Mouse (Mus musculus) CH12.LX (cell line): ENCODE measurements around the gene Zfp661. TPM values are rescaled to one million over a fixed set of nuclear protein-coding genes. Genes with fewer than 3 reads are reported as not detected.

ENCODE experiments used
- DNase-seq: peaks from one replicate; pipeline ENCODE4 v3.0.0-alpha.2; 2013; ENCODE audit errors: extremely low read depth
- H3K27ac ChIP-seq: 2 replicates; pipeline ENCODE4 v1.5.1; 2012; ENCODE audit warnings: low read depth, mild to moderate bottlenecking, control low read depth, moderate library complexity; ENCODE audit not compliant: insufficient read depth
- H3K27me3 ChIP-seq: replicated peaks from 2 replicates; pipeline ENCODE3; 2012; ENCODE audit warnings: inconsistent platforms
- H3K36me3 ChIP-seq, 2 experiments: replicated peaks in 1 of 2; 2 replicates each; pipeline versions ENCODE3 to v1.6.1; 2012; ENCODE audit warnings: inconsistent platforms in 1 of 2, low read length in 1 of 2, mild to moderate bottlenecking in 1 of 2, mixed read lengths in 1 of 2, moderate library complexity in 1 of 2; ENCODE audit not compliant: control insufficient read depth in 1 of 2, insufficient read depth in 1 of 2
- H3K4me1 ChIP-seq, 2 experiments: 2 replicates each; pipeline ENCODE4 v1.6.1; 2012; ENCODE audit warnings: inconsistent platforms in 1 of 2, moderate library complexity in 1 of 2; ENCODE audit not compliant: insufficient read depth in 2 of 2, control insufficient read depth in 1 of 2
- H3K4me2 ChIP-seq: 2 replicates; pipeline ENCODE4 v1.6.1; 2012; ENCODE audit warnings: low read depth, mild to moderate bottlenecking, control low read depth; ENCODE audit not compliant: poor library complexity, insufficient read depth, severe bottlenecking
- H3K4me3 ChIP-seq, 3 experiments: fragments of 150-350 bp in 1 of 3; sonication (generic) in 1 of 3; replicated peaks in 1 of 3; 2 replicates each; pipeline versions ENCODE3 to v1.5.1; 2011 to 2012; ENCODE audit warnings: low read depth in 2 of 3, low read length in 2 of 3, mild to moderate bottlenecking in 2 of 3, moderate library complexity in 2 of 3, control low read depth in 1 of 3, improper control_type of control experiment in 1 of 3, inconsistent platforms in 1 of 3, mixed read lengths in 1 of 3; ENCODE audit not compliant: poor library complexity in 1 of 3
- H3K79me2 ChIP-seq: replicated peaks from 2 replicates; pipeline ENCODE4 v1.6.1; 2012; ENCODE audit warnings: mild to moderate bottlenecking, moderate library complexity; ENCODE audit not compliant: control insufficient read depth, poor library complexity, insufficient read depth, severe bottlenecking; ENCODE audit errors: extremely low read depth
- H3K9ac ChIP-seq: 2 replicates; pipeline ENCODE4 v1.6.1; 2012; ENCODE audit warnings: low read depth, mild to moderate bottlenecking, control low read depth, moderate library complexity; ENCODE audit not compliant: insufficient read depth
- H3K9me3 ChIP-seq: replicated peaks from 2 replicates; pipeline ENCODE3; 2012; ENCODE audit warnings: low read length, inconsistent platforms, mixed read lengths
- BHLHE40 ChIP-seq: IDR thresholded peaks from 2 replicates; pipeline ENCODE4 v1.6.1; 2011; ENCODE audit warnings: mild to moderate bottlenecking, low read depth, low read length, improper control_type of control experiment
- CHD1 ChIP-seq: IDR thresholded peaks from 2 replicates; pipeline ENCODE4 v1.6.1; 2012; ENCODE audit warnings: low read depth, low read length, improper control_type of control experiment, inconsistent platforms
- CTCF ChIP-seq, 2 experiments: IDR thresholded peaks in 1 of 2; conservative IDR thresholded peaks in 1 of 2; 2 replicates each; pipeline ENCODE4 v1.5.1; 2011 to 2012; ENCODE audit warnings: low read depth in 2 of 2, low read length in 2 of 2, improper control_type of control experiment in 1 of 2, inconsistent platforms in 1 of 2, mild to moderate bottlenecking in 1 of 2, moderate library complexity in 1 of 2
- ELF1 ChIP-seq: IDR thresholded peaks from 2 replicates; pipeline ENCODE4 v1.6.1; 2014; ENCODE audit warnings: low read depth, mild to moderate bottlenecking, inconsistent platforms, low read length, improper control_type of control experiment
- EP300 ChIP-seq: IDR thresholded peaks from 2 replicates; pipeline ENCODE4 v1.6.1; 2011; ENCODE audit warnings: low read length, improper control_type of control experiment
- ETS1 ChIP-seq: conservative IDR thresholded peaks from 2 replicates; pipeline ENCODE4 v1.6.1; 2012; ENCODE audit warnings: low read depth, mild to moderate bottlenecking, inconsistent platforms, low read length, improper control_type of control experiment, moderate library complexity
- GABPA ChIP-seq: IDR thresholded peaks from 2 replicates; pipeline ENCODE4 v1.6.1; 2012; ENCODE audit warnings: low read depth, low read length, improper control_type of control experiment, inconsistent platforms; ENCODE audit not compliant: insufficient replicate concordance
- JUN ChIP-seq: IDR thresholded peaks from 2 replicates; pipeline ENCODE4 v1.6.1; 2011; ENCODE audit warnings: low read depth, mild to moderate bottlenecking, low read length, improper control_type of control experiment, moderate library complexity; ENCODE audit not compliant: insufficient read depth
- JUND ChIP-seq: conservative IDR thresholded peaks from 2 replicates; pipeline ENCODE4 v1.6.1; 2011; ENCODE audit warnings: low read depth, low read length, improper control_type of control experiment
- MAX ChIP-seq: IDR thresholded peaks from 2 replicates; pipeline ENCODE4 v1.6.1; 2011; ENCODE audit warnings: low read length, improper control_type of control experiment
- MEF2A ChIP-seq: IDR thresholded peaks from 2 replicates; pipeline ENCODE4 v1.6.1; 2014; ENCODE audit warnings: low read depth, mild to moderate bottlenecking, inconsistent platforms, low read length, improper control_type of control experiment, borderline replicate concordance
- NELFE ChIP-seq: IDR thresholded peaks from 2 replicates; pipeline ENCODE4 v1.6.1; 2011; ENCODE audit warnings: low read depth, low read length, improper control_type of control experiment
- NRF1 ChIP-seq: IDR thresholded peaks from 2 replicates; pipeline ENCODE4 v1.6.1; 2014; ENCODE audit warnings: low read depth, mild to moderate bottlenecking, inconsistent platforms, low read length, improper control_type of control experiment, moderate library complexity
- PAX5 ChIP-seq: IDR thresholded peaks from 2 replicates; pipeline ENCODE4 v1.6.1; 2012; ENCODE audit warnings: low read length, inconsistent platforms, mixed read lengths
- POLR2A ChIP-seq: IDR thresholded peaks from 2 replicates; pipeline ENCODE4 v1.6.1; 2011; ENCODE audit warnings: low read depth, mild to moderate bottlenecking, improper control_type of control experiment, low read length
- RCOR1 ChIP-seq: conservative IDR thresholded peaks from 2 replicates; pipeline ENCODE4 v1.6.1; 2012; ENCODE audit warnings: low read depth, mild to moderate bottlenecking, inconsistent platforms, low read length, improper control_type of control experiment
- SMC3 ChIP-seq: IDR thresholded peaks from 2 replicates; pipeline ENCODE4 v1.6.1; 2011; ENCODE audit warnings: low read depth, low read length, improper control_type of control experiment
- TBP ChIP-seq: conservative IDR thresholded peaks from 2 replicates; pipeline ENCODE4 v1.6.1; 2011; ENCODE audit warnings: low read depth, low read length, improper control_type of control experiment
- UBTF ChIP-seq: IDR thresholded peaks from 2 replicates; pipeline ENCODE4 v1.6.1; 2012; ENCODE audit warnings: low read depth, mild to moderate bottlenecking, inconsistent platforms, low read length, improper control_type of control experiment, moderate library complexity
- USF1 ChIP-seq: IDR thresholded peaks from 2 replicates; pipeline ENCODE4 v1.6.1; 2014; ENCODE audit warnings: low read depth, mild to moderate bottlenecking, inconsistent platforms, low read length, improper control_type of control experiment
- USF2 ChIP-seq: conservative IDR thresholded peaks from 2 replicates; pipeline ENCODE4 v1.6.1; 2011; ENCODE audit warnings: low read depth, low read length, improper control_type of control experiment
- ZC3H11A ChIP-seq: IDR thresholded peaks from 2 replicates; pipeline ENCODE4 v1.6.1; 2012; ENCODE audit warnings: low read depth, mild to moderate bottlenecking, inconsistent platforms, low read length, improper control_type of control experiment
- ZKSCAN1 ChIP-seq: IDR thresholded peaks from 2 replicates; pipeline ENCODE4 v1.6.1; 2012; ENCODE audit warnings: low read depth, inconsistent platforms, low read length, improper control_type of control experiment, borderline replicate concordance
- ZMIZ1 ChIP-seq: IDR thresholded peaks from 2 replicates; pipeline ENCODE4 v1.6.1; 2012; ENCODE audit warnings: low read depth, mild to moderate bottlenecking, inconsistent platforms, low read length, improper control_type of control experiment
- ZNF384 ChIP-seq: IDR thresholded peaks from 2 replicates; pipeline ENCODE4 v1.6.1; 2012; ENCODE audit warnings: low read depth, low read length, improper control_type of control experiment, inconsistent platforms
- dilution Hi-C: fragments of 300-500 bp; cut with MboI; formaldehyde crosslinking; loops from 2 replicates; pipeline ENCODE4 v1.14.3; 2020; ENCODE audit warnings: low sequenced_read_pairs; ENCODE audit not compliant: extremely low pct_unique_long_range_greater_than_20kb, extremely low pct_ligation_motif_present
- in situ Hi-C: fragments of 300-500 bp; cut with MboI; formaldehyde crosslinking; loops from 3 replicates; pipeline ENCODE4 v1.14.3; 2019; ENCODE audit warnings: low sequenced_read_pairs, low pct_ligation_motif_present, low pct_unique_long_range_greater_than_20kb, mixed read lengths
- polyA plus RNA-seq: library from polyadenylated mRNA; unstranded; fragments of >175 nt; gene quantifications from 2 replicates; pipeline ENCODE4 v1.2.1, GENCODE M21; 2012; ENCODE audit warnings: low read depth; ENCODE audit not compliant: insufficient read length
- total RNA-seq, 2 experiments: library from RNA; depleted of rRNA; stranded (reverse); fragments of 300-350 nt in 1 of 2; fragments of >200 nt in 1 of 2; gene quantifications; 2 replicates each; pipeline ENCODE4 v1.2.3; 2012 to 2014

The Zfp661 gene
- total and polyA plus RNA-seq, 3 experiments: 3.2 to 5.9 (median 4.7) TPM

DNA sequence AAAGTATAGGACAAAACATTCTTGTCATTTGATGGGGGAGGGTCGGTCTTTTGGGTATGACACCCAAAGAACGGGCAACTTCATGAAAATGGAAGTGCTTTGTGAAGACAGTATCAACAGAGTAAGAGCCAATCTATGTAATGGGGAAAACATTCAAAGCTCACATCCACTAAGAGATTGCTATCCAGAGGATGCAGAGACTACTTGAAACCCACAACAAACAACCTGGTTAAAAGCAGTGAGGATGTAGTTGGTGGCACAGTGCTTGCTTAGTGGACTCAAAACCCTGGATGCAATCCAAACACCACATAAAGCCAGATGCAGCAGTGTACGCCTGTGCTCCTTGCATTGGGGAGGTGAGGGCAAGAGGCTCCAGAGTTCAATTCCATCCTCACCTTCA, 32.4 kb upstream of the Zfp661 start:
- in situ Hi-C loops: loop anchor here (10.0 kb wide), 1 partner anchor 65 kb away; no protein-coding TSS in a partner anchor
- dilution Hi-C loops: no loop called here
- DNase-seq: no peak

DNA sequence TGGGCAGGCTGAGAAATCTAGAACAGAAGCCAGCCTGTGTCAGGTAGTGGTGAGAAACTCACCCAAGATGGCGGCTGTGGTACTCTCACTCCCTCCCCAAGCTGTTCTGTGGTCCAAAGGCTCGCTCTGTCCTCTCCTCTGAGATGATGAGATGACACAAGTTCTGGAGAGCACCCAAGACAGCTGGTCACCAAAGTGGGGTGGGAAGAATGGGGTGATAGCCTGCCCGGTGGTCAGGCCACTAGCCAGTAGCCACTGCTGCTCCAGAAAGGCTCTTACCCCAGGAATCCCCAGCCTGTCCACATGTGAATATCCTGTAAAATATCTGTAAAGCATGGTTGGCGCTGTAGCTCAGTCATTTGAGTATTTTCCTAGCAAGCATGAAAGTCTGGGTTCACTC, 25.4 kb upstream of the Zfp661 start:
- H3K27ac ChIP-seq: no peak overlapping the region
- DNase-seq: no peak
- H3K36me3 ChIP-seq: peaks cover 0 to 8% of the 10 kb centered on the region in 2 experiments
- H3K4me2 ChIP-seq: no peak overlapping the region
- in situ Hi-C loops: loop anchor here (10.0 kb wide), 1 partner anchor 73 kb away; no protein-coding TSS in a partner anchor
- H3K9ac ChIP-seq: no peak overlapping the region
- H3K4me3 ChIP-seq: no peak overlapping the region
- H3K79me2 ChIP-seq: no peaks in the 10 kb centered on the region
- dilution Hi-C loops: no loop called here
- H3K4me1 ChIP-seq: 0 out of 4 replicates have a peak, but pooled peaks cover 0 to 4% of the 10 kb centered on the region in 2 experiments
- no peaks in the 10 kb centered on the region for H3K9me3 ChIP-seq
- TF ChIP-seq NRF1: no peak
- TF ChIP-seq GABPA: no peak
- TF ChIP-seq NELFE: no peak
- TF ChIP-seq ZNF384: no peak
- TF ChIP-seq USF2: no peak
- no peak for TF ChIP-seq ELF1
- TF ChIP-seq ZKSCAN1: no peak
- no peak for TF ChIP-seq CTCF (conservative IDR thresholded peaks at IDR 0.05 in 1 of 2, IDR thresholded peaks at IDR 0.05 in 1 of 2; ENCODE audit: low read depth in 2 of 2, low read length in 2 of 2)
- no peak for TF ChIP-seq JUND
- TF ChIP-seq RCOR1: no peak
- TF ChIP-seq EP300: no peak
- TF ChIP-seq ZC3H11A: no peak
- no peak for TF ChIP-seq USF1
- TF ChIP-seq PAX5: no peak
- no peak for TF ChIP-seq MEF2A
- no peak for TF ChIP-seq POLR2A
- no peak for TF ChIP-seq ZMIZ1
- no peak for TF ChIP-seq ETS1
- no peaks in the 10 kb centered on the region for H3K27me3 ChIP-seq

More for the DNA sequence above, 32.4 kb upstream of the Zfp661 start:
- no peak overlapping the region for H3K4me2 ChIP-seq
- H3K36me3 ChIP-seq: no peaks in the 10 kb centered on the region
- no peak overlapping the region for H3K4me3 ChIP-seq
- TF ChIP-seq SMC3 (no peak), JUN (no peak), NRF1 (no peak), TBP (no peak), BHLHE40 (no peak), USF2 (no peak), NELFE (no peak), EP300 (no peak), MAX (no peak), CHD1 (no peak), ZNF384 (no peak), UBTF (no peak), RCOR1 (no peak), USF1 (no peak)
- TF ChIP-seq, all 38 proteins: peak for 0
- Histone ChIP-seq H3K9me3 (no peaks in the 10 kb centered on the region), H3K9ac (no peak overlapping the region), H3K27me3 (no peaks in the 10 kb centered on the region), H3K27ac (no peak overlapping the region), H3K79me2 (no peaks in the 10 kb centered on the region), H3K4me1 (peaks cover 0 to 6% of the 10 kb centered on the region in 2 experiments; a peak in 2 of 4 replicates)
